Mouse (Mus musculus): ENCODE measurements around the gene Dcn. TPM values are rescaled to one million over a fixed set of nuclear protein-coding genes. Genes with fewer than 3 reads are reported as not detected.

The Dcn gene
- polyA plus RNA-seq, 1 experiment from 2014 or later: 157 TPM

DNA sequence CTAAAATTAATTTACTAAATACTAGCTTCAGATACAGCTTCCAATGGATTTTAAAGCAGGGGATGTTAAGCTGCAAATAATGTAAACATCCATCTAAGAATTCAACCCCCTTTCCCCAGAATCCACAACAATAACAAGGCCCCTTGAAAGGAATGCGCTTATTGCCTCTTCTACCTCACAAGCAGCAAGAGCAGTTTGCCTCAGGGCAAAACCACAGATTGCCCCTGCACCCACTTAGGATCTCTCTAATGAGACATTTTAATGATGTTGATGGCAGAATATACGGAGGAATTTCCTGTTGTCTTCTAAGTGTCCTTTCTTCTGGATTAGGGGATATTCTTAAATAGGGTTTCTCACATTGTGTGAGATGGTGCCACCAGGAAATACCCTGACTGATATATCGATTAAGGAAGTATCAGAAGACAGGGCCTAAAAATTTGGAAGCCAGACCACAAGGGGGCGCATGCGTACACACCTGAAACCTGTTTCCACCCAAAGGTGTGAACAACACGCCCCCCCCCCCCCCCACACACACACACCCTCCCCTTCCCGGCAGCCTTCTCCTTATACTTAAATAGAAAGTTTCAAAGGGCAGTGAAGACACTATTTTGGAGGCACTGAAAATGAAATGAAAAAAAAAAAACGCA is 88.2 kb downstream of the Dcn start:
- no peak for ATAC-seq
- H3K4me1 ChIP-seq (ENCODE audit: insufficient read depth): no peaks in the 10 kb centered on the region
- no peak overlapping the region for H3K4me2 ChIP-seq (ENCODE audit: low read depth, low read length)
- 63% methylated on average over 8 of the region's 8 CpGs for WGBS (ENCODE audit: insufficient replicate concordance)
- no peak overlapping the region for H3K27ac ChIP-seq (ENCODE audit: low read depth)
- no peak overlapping the region for H3K4me3 ChIP-seq (ENCODE audit: low read depth, low read length)
- peak; percentile 15 for DNase-seq
- no peak overlapping the region for H3K9ac ChIP-seq (replicated peaks)
- H3K36me3 ChIP-seq (replicated peaks; ENCODE audit: insufficient read depth, low read length): no peaks in the 10 kb centered on the region
- TF ChIP-seq EP300 (IDR thresholded peaks at IDR 0.05; ENCODE audit: low read depth): no peak
- no peak for TF ChIP-seq CTCF (IDR thresholded peaks at IDR 0.05; ENCODE audit: low read depth)
- no peaks in the 10 kb centered on the region for H3K9me3 ChIP-seq (ENCODE audit: low read length)
- H3K27me3 ChIP-seq (ENCODE audit: insufficient read depth, low read length): no peaks in the 10 kb centered on the region

Other genes starting within 250 kb of the Dcn start
- gene Lum, start 85.5 kb downstream of the Dcn start, polyA plus RNA-seq (2015; fragmentation: Nextera tagmentation; extraction: Ambion mirVana): 19.5 and 22.0 TPM in 2 replicates
- not detected in 2 replicates for gene Kera, start 127.3 kb downstream of the Dcn start, polyA plus RNA-seq (2015; fragmentation: Nextera tagmentation; extraction: Ambion mirVana)
- gene Epyc, start 164.5 kb downstream of the Dcn start, polyA plus RNA-seq (2015; fragmentation: Nextera tagmentation; extraction: Ambion mirVana): not detected in 2 replicates
- gene Ccer1, start 213.4 kb downstream of the Dcn start, polyA plus RNA-seq (2015; fragmentation: Nextera tagmentation; extraction: Ambion mirVana): not detected in 2 replicates
- not detected in 2 replicates for gene C030005K15Rik, start 247.1 kb downstream of the Dcn start, polyA plus RNA-seq (2015; fragmentation: Nextera tagmentation; extraction: Ambion mirVana)